Mouse (Mus musculus): ENCODE results near the gene Ticam1. TPM values are rescaled to one million over a fixed set of nuclear protein-coding genes. Genes with fewer than 3 reads are reported as not detected.
A peak's percentile ranks its signal among the peaks of the same experiment; 100 is the strongest.

The Ticam1 gene
- polyA plus RNA-seq (2015; fragmentation: Nextera tagmentation; extraction: Ambion mirVana) = 1.4 and 1.6 TPM in 2 replicates

DNA sequence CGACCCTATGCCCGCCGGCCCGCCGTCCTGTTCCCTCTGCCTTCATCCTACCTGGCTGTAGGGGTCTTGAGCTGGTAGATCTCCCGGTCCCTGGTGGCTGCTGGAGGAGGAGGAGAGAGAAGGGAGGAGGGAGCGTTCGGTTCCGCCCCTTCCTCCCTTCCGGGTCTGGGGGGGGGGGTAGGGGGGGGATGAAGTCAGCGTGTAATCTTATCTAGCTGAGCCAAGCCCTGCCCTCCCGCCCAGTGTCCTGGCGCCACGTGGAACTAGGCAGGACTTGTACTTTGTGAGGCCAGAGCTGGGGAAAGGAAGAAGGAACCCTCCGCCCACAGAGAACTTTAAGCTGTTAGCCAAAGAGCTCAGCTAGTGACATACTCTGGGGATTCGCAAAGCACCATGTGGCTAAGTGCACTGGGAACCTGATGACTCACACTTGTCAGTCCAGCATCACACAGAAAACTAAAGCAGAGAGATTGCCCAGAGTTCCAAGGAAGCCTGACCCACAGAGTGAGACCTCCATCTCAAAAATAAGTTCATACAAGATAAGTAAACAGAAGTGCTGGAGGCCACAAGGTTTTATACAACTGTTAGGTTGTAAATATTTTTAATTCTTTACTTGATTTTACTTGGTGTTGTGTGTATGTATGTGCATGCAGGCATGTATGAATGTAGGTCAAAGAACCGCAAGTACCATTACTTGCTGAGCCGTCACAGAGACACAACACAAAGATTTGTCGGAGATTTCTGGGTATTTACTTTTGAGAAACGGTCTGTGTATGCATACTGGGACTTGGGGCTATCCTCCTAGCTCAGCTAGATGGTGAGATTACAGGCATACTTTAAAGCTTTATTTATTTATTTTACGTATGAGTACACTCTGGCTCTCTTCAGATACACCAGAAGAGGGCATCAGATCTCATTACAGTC, at the start of gene Ticam1:
TSS of gene Ticam1 (minus strand) at position 144 of the 924 bp plus-strand sequence.
- peaks cover 14% of the 10 kb centered on the region for H3K4me1 ChIP-seq

GRCm38 (mm10) chr17:56325450-56326152, 49.0 kb upstream of the Ticam1 start, which contains the start of gene Kdm4b:
TSS of gene Kdm4b (plus strand) at chr17:56326062.
- Histone ChIP-seq H3K9ac (peak within 1 kb of the TSS; percentile 87), H3K4me1 (peaks cover 34% of the 10 kb centered on the region), H3K4me3 (peak within 1 kb of the TSS; percentile 66), H3K4me2 (peak within 1 kb of the TSS; percentile 74), H3K9me3 (replicated peaks) (no peaks in the 10 kb centered on the region), H3K36me3 (ENCODE audit: poor library complexity, severe bottlenecking) (peaks cover 23% of the 10 kb centered on the region), H3K27ac (peak within 1 kb of the TSS; percentile 88), H3K27me3 (no peaks in the 10 kb centered on the region)
- WGBS = under 1% methylated on average over 56 of the region's 57 CpGs
- ATAC-seq = peak; percentile 100

More for the DNA sequence above, at the start of gene Ticam1:
- Histone ChIP-seq H3K9me3 (replicated peaks) (no peaks in the 10 kb centered on the region), H3K36me3 (ENCODE audit: poor library complexity, severe bottlenecking) (0 out of 2 replicates have a peak, but pooled peaks cover 5% of the 10 kb centered on the region), H3K27ac (peak within 1 kb of the TSS; percentile 32), H3K27me3 (no peaks in the 10 kb centered on the region), H3K4me3 (peak within 1 kb of the TSS; percentile 46), H3K9ac (peak within 1 kb of the TSS; percentile 66), H3K4me2 (peak within 1 kb of the TSS; percentile 63)
- 8% methylated on average over 17 of the region's 21 CpGs for WGBS
- ATAC-seq = peak; percentile 80

DNA sequence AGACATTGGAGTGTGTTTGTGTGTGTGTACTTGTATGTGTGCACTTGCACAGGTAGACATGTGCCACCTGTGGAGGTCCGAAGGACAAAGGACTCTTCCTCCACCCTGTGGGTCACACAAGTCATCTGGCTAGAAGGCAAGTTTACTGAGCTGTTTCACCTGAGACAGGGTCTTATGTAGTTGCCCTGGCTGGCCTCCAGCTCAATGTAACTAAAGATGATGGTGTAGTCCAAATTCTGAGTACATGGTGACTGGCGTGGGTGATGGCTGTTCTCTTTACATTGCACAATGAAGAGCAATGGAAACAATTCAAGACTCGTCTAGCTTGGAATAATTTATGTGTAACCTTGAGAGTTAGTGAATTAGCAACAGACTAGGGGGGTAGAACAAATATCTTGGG, 47.8 kb upstream of the Ticam1 start:
- Histone ChIP-seq H3K9me3 (replicated peaks) (no peaks in the 10 kb centered on the region), H3K27me3 (no peaks in the 10 kb centered on the region), H3K36me3 (ENCODE audit: poor library complexity, severe bottlenecking) (peaks cover 34% of the 10 kb centered on the region), H3K27ac (no peak overlapping the region), H3K9ac (no peak overlapping the region), H3K4me3 (no peak overlapping the region), H3K4me2 (no peak overlapping the region), H3K4me1 (peaks cover 24% of the 10 kb centered on the region)
- WGBS = 66% methylated on average over 3 of the region's 3 CpGs
- no peak for ATAC-seq

- Histone ChIP-seq H3K4me3 (no peak overlapping the region), H3K36me3 (ENCODE audit: poor library complexity, severe bottlenecking) (peaks cover 86% of the 10 kb centered on the region), H3K27me3 (no peaks in the 10 kb centered on the region), H3K4me2 (no peak overlapping the region), H3K27ac (no peak overlapping the region), H3K9ac (no peak overlapping the region), H3K9me3 (replicated peaks) (no peaks in the 10 kb centered on the region), H3K4me1 (peaks cover 39% of the 10 kb centered on the region)
- no peak for ATAC-seq
- 90% methylated on average over 15 of the region's 15 CpGs for WGBS
Observed at GRCm38 (mm10) chr17:56309191-56309945, 32.8 kb upstream of the Ticam1 start.

- Histone ChIP-seq H3K9me3 (replicated peaks) (no peaks in the 10 kb centered on the region), H3K27ac (no peak overlapping the region), H3K27me3 (no peaks in the 10 kb centered on the region), H3K9ac (no peak overlapping the region), H3K4me1 (peaks cover 45% of the 10 kb centered on the region), H3K36me3 (ENCODE audit: poor library complexity, severe bottlenecking) (peaks cover 74% of the 10 kb centered on the region), H3K4me3 (no peak overlapping the region), H3K4me2 (no peak overlapping the region)
- 88% methylated on average over 6 of the region's 6 CpGs for WGBS
- ATAC-seq = no peak
Observed at GRCm38 (mm10) chr17:56308088-56308487, 31.5 kb upstream of the Ticam1 start.

- H3K4me1 ChIP-seq = peaks cover 50% of the 10 kb centered on the region
- H3K27me3 ChIP-seq = no peaks in the 10 kb centered on the region
- no peak for ATAC-seq
- H3K4me3 ChIP-seq = peak overlapping the region; percentile 73
- 57% methylated on average over 8 of the region's 8 CpGs for WGBS
- H3K4me2 ChIP-seq = peak overlapping the region; percentile 97
- H3K9me3 ChIP-seq (replicated peaks) = no peaks in the 10 kb centered on the region
- peak overlapping the region; percentile 51 for H3K9ac ChIP-seq
- peak overlapping the region; percentile 20 for H3K27ac ChIP-seq
- peaks cover 52% of the 10 kb centered on the region for H3K36me3 ChIP-seq (ENCODE audit: poor library complexity, severe bottlenecking)
Observed at GRCm38 (mm10) chr17:56305826-56306225, 29.2 kb upstream of the Ticam1 start.

DNA sequence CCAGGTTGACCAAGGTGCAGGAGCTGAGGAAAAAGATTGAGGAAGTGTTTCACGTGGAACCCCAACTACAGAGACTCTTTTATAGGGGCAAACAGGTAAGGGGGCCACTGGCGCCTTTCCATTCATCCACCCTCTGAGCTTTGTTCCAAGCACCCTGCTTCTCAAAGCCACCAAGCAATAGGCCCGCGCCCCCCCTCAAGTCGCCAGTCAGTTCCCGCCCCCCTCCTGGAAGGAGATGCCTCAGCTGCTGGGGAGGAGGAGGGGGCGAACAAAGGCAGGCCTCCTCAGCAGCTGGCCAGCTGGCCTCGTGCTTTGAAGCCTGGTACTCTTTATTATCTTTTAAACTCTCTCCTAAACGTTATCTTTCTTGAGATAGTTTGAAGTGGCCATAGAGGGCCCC, 28.6 kb upstream of the Ticam1 start:
- Histone ChIP-seq H3K4me2 (peak overlapping the region; percentile 97), H3K9ac (peak overlapping the region; percentile 79), H3K27ac (no peak overlapping the region), H3K4me3 (peak overlapping the region; percentile 73), H3K27me3 (no peaks in the 10 kb centered on the region), H3K9me3 (replicated peaks) (no peaks in the 10 kb centered on the region), H3K36me3 (ENCODE audit: poor library complexity, severe bottlenecking) (peaks cover 46% of the 10 kb centered on the region), H3K4me1 (peaks cover 50% of the 10 kb centered on the region)
- ATAC-seq = no peak
- 24% methylated on average over 9 of the region's 9 CpGs for WGBS

GRCm38 (mm10) chr17:56304718-56305117, 28.1 kb upstream of the Ticam1 start:
- peaks cover 50% of the 10 kb centered on the region for H3K4me1 ChIP-seq
- peak overlapping the region; percentile 79 for H3K9ac ChIP-seq
- peaks cover 41% of the 10 kb centered on the region for H3K36me3 ChIP-seq (ENCODE audit: poor library complexity, severe bottlenecking)
- H3K9me3 ChIP-seq (replicated peaks) = no peaks in the 10 kb centered on the region
- peak overlapping the region; percentile 97 for H3K4me2 ChIP-seq
- H3K27me3 ChIP-seq = no peaks in the 10 kb centered on the region
- no peak for ATAC-seq
- H3K27ac ChIP-seq = no peak overlapping the region
- WGBS = 13% methylated on average over 11 of the region's 11 CpGs
- H3K4me3 ChIP-seq = peak overlapping the region; percentile 73

DNA sequence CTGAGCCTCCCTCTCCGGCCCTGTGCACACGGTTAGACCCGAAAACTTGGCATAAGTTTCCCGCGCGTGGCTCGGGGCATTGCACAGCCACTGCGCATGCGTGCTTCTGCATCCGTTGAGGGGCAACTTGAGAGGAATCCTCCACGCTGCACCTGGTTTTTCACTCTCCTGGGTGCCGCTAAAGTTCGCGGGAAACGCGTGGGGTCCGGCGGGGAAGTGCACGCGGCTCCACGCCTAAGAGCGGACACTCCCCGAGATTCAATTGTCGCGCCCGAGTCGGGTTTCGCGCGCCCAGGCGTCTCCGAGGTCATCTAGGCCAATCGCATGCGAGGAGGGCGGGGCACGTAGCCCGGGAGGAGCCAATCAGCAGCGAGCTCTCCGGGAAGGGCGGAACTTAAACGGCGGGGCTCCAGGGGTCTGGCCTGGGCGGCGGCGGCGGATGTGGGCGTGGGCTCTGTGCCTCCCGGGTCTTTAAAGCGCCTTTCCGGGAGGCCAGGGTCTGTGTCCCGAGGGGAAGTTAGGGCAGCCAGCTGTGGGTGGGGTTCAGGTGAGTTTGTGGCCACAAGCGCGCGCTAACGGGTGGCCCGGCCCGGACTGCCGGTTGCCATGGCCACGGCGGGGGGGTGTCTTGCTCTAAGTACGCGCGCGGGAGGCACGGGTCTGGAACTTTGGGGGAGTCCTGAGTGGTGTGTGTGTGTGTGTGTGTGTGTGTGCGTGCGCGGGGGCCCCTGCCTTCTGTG, 27.4 kb upstream of the Ticam1 start:
- peak; percentile 96 for ATAC-seq
- Histone ChIP-seq H3K4me1 (peaks cover 50% of the 10 kb centered on the region), H3K9me3 (replicated peaks) (no peaks in the 10 kb centered on the region), H3K4me3 (peak overlapping the region; percentile 73), H3K4me2 (peak overlapping the region; percentile 97), H3K27ac (peak overlapping the region; percentile 87), H3K36me3 (ENCODE audit: poor library complexity, severe bottlenecking) (peaks cover 34% of the 10 kb centered on the region), H3K27me3 (no peaks in the 10 kb centered on the region), H3K9ac (peak overlapping the region; percentile 79)
- WGBS = under 1% methylated on average over 68 of the region's 68 CpGs

GRCm38 (mm10) chr17:56303160-56303846, 26.7 kb upstream of the Ticam1 start, which contains the start of gene Uhrf1:
TSS of gene Uhrf1 (plus strand) at chr17:56303321.
- Histone ChIP-seq H3K36me3 (ENCODE audit: poor library complexity, severe bottlenecking) (peaks cover 27% of the 10 kb centered on the region), H3K4me3 (peak within 1 kb of the TSS; percentile 73), H3K9ac (peak within 1 kb of the TSS; percentile 79), H3K4me2 (peak within 1 kb of the TSS; percentile 97), H3K27me3 (no peaks in the 10 kb centered on the region), H3K4me1 (peaks cover 50% of the 10 kb centered on the region), H3K9me3 (replicated peaks) (no peaks in the 10 kb centered on the region), H3K27ac (peak within 1 kb of the TSS; percentile 87)
- WGBS = under 1% methylated on average over 43 of the region's 43 CpGs
- peak; percentile 73 for ATAC-seq

Measured in forebrain, embryonic 13.5 days (tissue).